Mouse (Mus musculus): ENCODE measurements at regions not wholly inside any gene's neighbourhood (a gene's known extent, or its start where the extent isn't known, plus 50 kb on each side); places are given as distances from the start of the nearest gene placed in this dataset.

DNA sequence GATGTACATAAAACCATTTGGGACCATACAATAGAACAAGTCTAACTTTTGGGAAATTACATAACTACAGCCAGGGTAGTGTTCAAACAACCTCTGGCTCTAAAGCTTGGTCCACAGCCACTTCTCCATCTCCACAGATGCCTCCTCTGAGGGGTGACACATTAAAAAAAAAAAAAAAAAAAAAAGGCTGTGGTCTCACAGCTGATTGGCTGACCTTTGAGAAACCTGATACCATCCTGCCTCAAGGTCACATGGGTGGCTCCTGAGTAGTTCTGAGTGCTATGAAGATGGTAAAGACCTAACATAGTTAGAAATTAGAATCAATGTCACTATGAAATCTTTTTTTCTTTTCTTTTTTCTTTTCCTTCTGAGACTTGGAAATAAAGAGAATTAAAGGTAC is 102.4 kb downstream of the Tmem182 start:
- no peaks in the 10 kb centered on the region for H3K27me3 ChIP-seq
- no peak overlapping the region for H3K4me2 ChIP-seq
- H3K4me3 ChIP-seq: no peak overlapping the region
- H3K9me3 ChIP-seq (replicated peaks): no peaks in the 10 kb centered on the region
- H3K9ac ChIP-seq: no peak overlapping the region
- H3K4me1 ChIP-seq: no peaks in the 10 kb centered on the region
- no peak for ATAC-seq
- no peaks in the 10 kb centered on the region for H3K36me3 ChIP-seq (ENCODE audit: poor library complexity, severe bottlenecking)
- H3K27ac ChIP-seq: no peak overlapping the region

DNA sequence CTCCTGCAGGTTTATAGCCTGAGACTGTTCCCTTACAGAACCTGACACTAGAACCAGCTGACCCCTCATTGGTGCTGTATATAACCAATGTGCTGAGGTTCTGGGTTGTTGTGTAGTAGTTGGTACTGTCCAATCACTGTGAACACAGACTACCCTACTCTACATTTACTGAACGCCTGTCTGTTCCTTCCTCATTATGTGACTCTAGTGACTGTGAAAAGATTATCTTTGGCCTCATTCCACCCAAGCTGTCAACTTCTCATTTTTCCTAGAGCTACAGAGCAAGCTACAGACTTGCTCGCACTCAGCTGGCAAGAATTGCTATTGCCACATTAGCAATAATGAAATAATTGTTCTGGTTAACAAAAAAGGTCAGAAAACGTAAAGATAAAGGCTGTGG is 108.2 kb downstream of the Tmem182 start:
- 61% methylated on average over 3 of the region's 3 CpGs for WGBS
- ATAC-seq: no peak
- Histone ChIP-seq H3K4me2 (no peak overlapping the region), H3K27me3 (no peaks in the 10 kb centered on the region), H3K4me3 (no peak overlapping the region), H3K4me1 (no peaks in the 10 kb centered on the region), H3K9ac (no peak overlapping the region), H3K36me3 (ENCODE audit: poor library complexity, severe bottlenecking) (no peaks in the 10 kb centered on the region), H3K9me3 (replicated peaks) (no peaks in the 10 kb centered on the region), H3K27ac (no peak overlapping the region)

DNA sequence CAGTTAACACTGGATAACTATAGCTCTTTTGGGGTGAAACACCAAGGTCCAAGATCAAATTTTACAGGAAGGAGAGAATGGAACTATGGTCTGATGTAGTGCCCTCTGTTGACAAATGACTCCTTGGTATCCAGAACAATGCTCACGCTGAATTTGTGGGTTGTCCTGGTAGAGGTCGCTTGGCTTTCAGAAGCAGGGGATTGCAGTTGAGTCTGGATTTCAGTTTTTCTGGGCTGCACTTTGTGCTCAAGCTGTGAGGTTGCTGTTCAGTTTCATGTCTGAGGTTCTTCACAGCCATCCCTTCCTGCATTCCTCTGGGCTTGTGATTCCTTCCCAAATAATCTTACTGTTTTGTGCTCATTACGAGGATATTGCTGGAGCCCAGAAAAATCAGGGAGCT is 118.9 kb downstream of the Tmem182 start:
- 67% methylated on average over 3 of the region's 3 CpGs for WGBS
- Histone ChIP-seq H3K4me3 (no peak overlapping the region), H3K9ac (no peak overlapping the region), H3K9me3 (replicated peaks) (no peaks in the 10 kb centered on the region), H3K27me3 (no peaks in the 10 kb centered on the region), H3K4me1 (peaks cover 8% of the 10 kb centered on the region; the same call in 1 of the 2 replicates), H3K4me2 (no peak overlapping the region), H3K36me3 (ENCODE audit: poor library complexity, severe bottlenecking) (no peaks in the 10 kb centered on the region), H3K27ac (no peak overlapping the region)
- ATAC-seq: no peak

DNA sequence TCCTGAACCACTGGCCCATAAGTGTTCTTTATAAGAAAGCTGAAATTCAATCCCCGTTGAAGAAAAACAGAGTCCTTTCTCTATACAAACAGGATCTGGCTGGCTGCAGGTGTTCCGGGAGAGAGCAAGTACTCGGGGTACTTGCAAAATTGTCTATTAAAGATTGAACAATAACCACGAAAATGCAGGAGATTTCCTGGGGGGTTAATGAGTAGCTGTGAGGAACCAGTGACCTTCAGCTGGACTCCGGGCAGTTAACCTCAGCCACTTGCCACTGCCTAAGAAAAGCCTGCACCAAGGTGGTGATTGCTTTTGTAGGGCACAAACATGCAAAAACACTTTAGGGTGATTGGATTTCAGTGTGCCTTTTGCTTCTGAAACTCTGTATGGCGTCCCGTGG is 119.4 kb downstream of the Tmem182 start:
- Histone ChIP-seq H3K4me2 (no peak overlapping the region), H3K9me3 (replicated peaks) (no peaks in the 10 kb centered on the region)
- 24% methylated on average over 7 of the region's 7 CpGs for WGBS

DNA sequence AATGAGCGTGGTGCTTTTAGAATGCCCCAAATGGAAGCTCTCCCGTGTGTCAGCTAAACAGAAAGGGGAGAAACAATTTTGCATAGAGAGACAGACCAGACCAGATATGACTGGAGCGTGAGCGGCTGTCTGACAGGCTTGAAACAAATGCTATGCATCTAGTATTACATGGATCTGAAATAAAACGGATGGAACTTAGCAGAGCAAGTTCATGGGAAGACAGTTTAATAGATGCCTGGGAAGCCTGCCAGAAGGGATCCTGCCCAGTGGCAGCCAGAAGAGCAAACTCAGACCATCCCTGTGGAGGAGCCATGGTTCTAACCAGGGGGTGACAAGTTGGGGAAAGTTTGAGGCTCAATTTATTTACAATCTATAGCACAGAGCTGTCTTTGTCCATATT is 126.0 kb downstream of the Tmem182 start:
- no peaks in the 10 kb centered on the region for H3K36me3 ChIP-seq (ENCODE audit: poor library complexity, severe bottlenecking)
- no peaks in the 10 kb centered on the region for H3K4me1 ChIP-seq
- no peaks in the 10 kb centered on the region for H3K27me3 ChIP-seq
- no peaks in the 10 kb centered on the region for H3K9me3 ChIP-seq (replicated peaks)
- no peak overlapping the region for H3K4me2 ChIP-seq
- WGBS: 84% methylated on average over 5 of the region's 5 CpGs
- no peak for ATAC-seq
- H3K27ac ChIP-seq: no peak overlapping the region
- no peak overlapping the region for H3K4me3 ChIP-seq
- H3K9ac ChIP-seq: no peak overlapping the region

More for the DNA sequence above, 119.4 kb downstream of the Tmem182 start:
- Histone ChIP-seq H3K27ac (no peak overlapping the region), H3K27me3 (no peaks in the 10 kb centered on the region), H3K4me3 (no peak overlapping the region), H3K4me1 (peaks cover 8% of the 10 kb centered on the region; the same call in 1 of the 2 replicates), H3K36me3 (ENCODE audit: poor library complexity, severe bottlenecking) (no peaks in the 10 kb centered on the region), H3K9ac (no peak overlapping the region)
- no peak for ATAC-seq

DNA sequence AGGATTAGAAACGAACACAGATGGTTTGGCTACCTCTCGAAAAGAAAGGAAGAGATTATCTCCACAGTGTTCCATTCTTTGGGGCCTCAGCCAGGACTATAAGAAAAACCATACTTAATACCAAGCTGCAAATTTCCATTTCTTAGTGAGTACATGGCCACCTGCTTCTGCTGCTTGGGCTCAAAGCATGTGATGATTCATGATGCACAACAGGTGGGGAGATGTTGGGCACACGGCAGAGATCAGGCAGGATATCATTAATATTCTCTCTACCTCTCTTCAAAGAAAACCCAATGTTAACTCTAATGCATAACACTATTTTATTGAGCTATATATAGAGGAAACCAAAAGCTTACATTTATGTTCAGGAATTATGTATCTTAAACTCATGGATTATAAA is 131.3 kb downstream of the Tmem182 start:
- no peak overlapping the region for H3K4me2 ChIP-seq
- H3K36me3 ChIP-seq (ENCODE audit: poor library complexity, severe bottlenecking): no peaks in the 10 kb centered on the region
- no peak overlapping the region for H3K9ac ChIP-seq
- no peak for ATAC-seq
- H3K27ac ChIP-seq: no peak overlapping the region
- WGBS: 72% methylated on average over 3 of the region's 3 CpGs
- H3K27me3 ChIP-seq: no peaks in the 10 kb centered on the region
- H3K4me3 ChIP-seq: no peak overlapping the region
- H3K9me3 ChIP-seq (replicated peaks): no peaks in the 10 kb centered on the region
- H3K4me1 ChIP-seq: no peaks in the 10 kb centered on the region

DNA sequence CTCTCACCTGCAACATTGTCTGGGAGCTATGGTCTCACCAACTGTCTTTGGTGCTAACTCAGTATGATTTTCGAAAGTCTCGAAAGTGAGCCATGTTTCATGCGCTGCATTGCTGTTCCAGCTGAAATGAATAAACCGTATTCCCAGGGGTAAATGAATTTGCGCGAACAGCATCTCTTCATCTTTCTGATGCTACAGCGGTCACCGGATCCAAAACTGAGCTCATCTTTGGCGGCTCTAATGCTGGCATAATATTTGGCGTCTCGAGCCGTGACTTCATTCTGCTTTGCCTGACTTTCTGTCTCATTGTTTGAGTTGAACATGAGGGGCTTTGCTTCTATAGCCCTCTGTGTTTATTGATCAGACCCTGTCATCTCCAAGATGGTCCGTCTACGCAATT is 137.3 kb downstream of the Tmem182 start:
- H3K27me3 ChIP-seq: no peaks in the 10 kb centered on the region
- no peaks in the 10 kb centered on the region for H3K9me3 ChIP-seq (replicated peaks)
- no peaks in the 10 kb centered on the region for H3K36me3 ChIP-seq (ENCODE audit: poor library complexity, severe bottlenecking)
- peaks cover 12% of the 10 kb centered on the region for H3K4me1 ChIP-seq
- H3K27ac ChIP-seq: 0 out of 2 replicates have a peak overlapping the region, but pooled peaks have one; percentile 46
- H3K4me3 ChIP-seq: no peak overlapping the region
- no peak overlapping the region for H3K9ac ChIP-seq
- H3K4me2 ChIP-seq: no peak overlapping the region
- ATAC-seq: no peak
- 82% methylated on average over 14 of the region's 14 CpGs for WGBS

DNA sequence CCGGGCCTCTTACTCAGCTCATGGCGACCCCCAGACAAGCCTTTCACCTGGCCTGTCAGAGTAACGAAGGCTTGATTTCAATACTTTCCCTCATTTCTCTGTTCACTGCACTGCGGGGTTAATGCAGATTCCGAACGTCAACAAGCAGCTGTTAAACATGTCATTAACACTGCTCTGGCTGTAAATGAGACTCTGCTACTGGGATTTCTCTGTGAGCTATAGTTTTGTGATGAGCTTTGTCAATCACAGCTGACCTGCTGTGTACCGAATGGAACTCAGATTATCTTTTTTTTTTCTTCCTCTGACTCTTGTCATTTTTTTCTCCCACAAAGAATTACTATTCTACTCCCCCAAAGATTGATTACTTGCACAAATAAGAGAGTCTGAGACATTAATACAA is 137.8 kb downstream of the Tmem182 start:
- no peak overlapping the region for H3K9ac ChIP-seq
- peaks cover 12% of the 10 kb centered on the region for H3K4me1 ChIP-seq
- no peaks in the 10 kb centered on the region for H3K27me3 ChIP-seq
- WGBS: 24% methylated on average over 7 of the region's 7 CpGs
- 0 out of 2 replicates have a peak overlapping the region, but pooled peaks have one; percentile 46 for H3K27ac ChIP-seq
- no peak for ATAC-seq
- H3K4me2 ChIP-seq: no peak overlapping the region
- H3K36me3 ChIP-seq (ENCODE audit: poor library complexity, severe bottlenecking): no peaks in the 10 kb centered on the region
- H3K9me3 ChIP-seq (replicated peaks): no peaks in the 10 kb centered on the region
- H3K4me3 ChIP-seq: no peak overlapping the region

DNA sequence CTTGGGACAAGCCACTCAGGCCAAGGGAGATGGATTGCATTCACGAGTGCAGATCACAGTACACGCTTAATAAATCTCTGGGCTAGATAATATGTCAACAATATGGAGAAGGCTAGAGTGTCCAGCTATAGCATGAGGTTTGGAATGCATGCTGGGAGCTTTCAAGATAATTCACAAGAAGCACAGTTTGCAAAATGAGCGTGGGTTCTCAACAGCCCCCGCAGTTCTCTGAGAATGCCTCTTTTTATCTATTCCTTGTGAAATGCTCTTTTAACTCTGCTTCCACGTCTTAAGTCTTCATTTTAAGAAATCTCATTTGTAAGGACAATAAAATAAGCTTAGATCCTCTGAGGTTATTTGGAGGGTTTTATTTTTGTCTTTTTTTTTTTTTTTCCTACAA is 145.2 kb downstream of the Tmem182 start:
- no peaks in the 10 kb centered on the region for H3K9me3 ChIP-seq (replicated peaks)
- H3K36me3 ChIP-seq (ENCODE audit: poor library complexity, severe bottlenecking): no peaks in the 10 kb centered on the region
- H3K4me2 ChIP-seq: no peak overlapping the region
- H3K4me1 ChIP-seq: 0 out of 2 replicates have a peak, but pooled peaks cover 5% of the 10 kb centered on the region
- 93% methylated on average over 5 of the region's 5 CpGs for WGBS
- no peak overlapping the region for H3K27ac ChIP-seq
- no peak for ATAC-seq
- no peak overlapping the region for H3K9ac ChIP-seq
- no peak overlapping the region for H3K4me3 ChIP-seq
- H3K27me3 ChIP-seq: no peaks in the 10 kb centered on the region

DNA sequence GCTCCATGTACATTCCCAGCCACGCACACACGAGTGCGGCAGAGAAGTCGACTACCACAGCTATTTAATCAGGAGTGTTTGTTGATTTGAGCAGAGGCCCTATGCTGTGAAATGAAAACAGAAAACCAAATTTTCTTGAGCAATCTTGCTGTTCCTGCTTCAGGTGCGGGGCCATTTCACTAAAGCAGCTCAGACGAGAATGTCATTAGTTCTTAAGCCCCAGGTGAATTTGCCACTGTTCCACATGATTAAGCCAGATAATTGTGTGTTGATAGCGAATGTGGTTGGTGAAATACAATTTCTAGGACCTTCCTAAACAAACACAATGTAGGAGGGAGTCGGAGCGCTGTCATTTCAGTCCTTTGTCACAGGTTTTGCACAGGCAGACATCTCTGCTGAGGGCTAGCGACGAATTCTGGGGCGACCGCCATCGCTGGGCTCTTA is 149.3 kb downstream of the Tmem182 start:
- WGBS: 76% methylated on average over 14 of the region's 14 CpGs
- no peak for ATAC-seq
- no peaks in the 10 kb centered on the region for H3K36me3 ChIP-seq (ENCODE audit: poor library complexity, severe bottlenecking)
- H3K4me3 ChIP-seq: no peak overlapping the region
- H3K9ac ChIP-seq: no peak overlapping the region
- 0 out of 2 replicates have a peak, but pooled peaks cover 5% of the 10 kb centered on the region for H3K4me1 ChIP-seq
- H3K4me2 ChIP-seq: no peak overlapping the region
- H3K27ac ChIP-seq: no peak overlapping the region
- H3K27me3 ChIP-seq: no peaks in the 10 kb centered on the region
- H3K9me3 ChIP-seq (replicated peaks): no peaks in the 10 kb centered on the region

DNA sequence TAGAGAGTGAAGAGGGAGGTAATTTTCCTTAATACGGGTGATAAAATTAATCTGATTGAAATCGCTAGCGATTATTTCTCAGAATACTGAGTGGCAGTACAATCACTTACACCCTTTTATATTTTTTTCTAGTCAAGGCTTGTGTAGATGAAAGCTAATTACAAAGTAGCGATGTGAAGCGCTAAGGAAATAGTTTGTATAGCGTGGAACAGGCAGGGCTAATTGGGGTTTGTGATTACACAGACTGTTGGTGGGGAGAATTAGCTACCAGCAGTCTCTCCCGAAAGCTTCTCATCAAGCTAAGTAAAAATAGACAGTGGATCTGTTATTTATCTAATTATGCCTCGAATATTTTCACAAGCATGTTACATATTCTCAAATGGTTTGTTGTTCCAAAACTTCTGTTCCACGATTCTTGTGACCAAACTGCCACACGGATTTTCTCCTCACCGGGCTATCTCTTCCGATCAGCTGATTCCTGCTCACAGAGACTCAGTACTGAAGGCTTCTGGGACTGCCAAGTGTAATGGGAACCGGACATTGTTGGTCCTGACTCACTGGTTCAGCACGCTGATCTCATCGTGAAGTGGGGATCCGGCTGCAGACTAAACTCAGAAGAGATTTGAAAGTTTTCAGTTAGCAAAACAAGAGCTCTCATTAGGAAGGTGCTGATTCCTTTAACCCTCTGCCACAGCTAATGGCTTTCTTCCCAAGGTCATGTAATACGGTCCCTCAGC is 162.5 kb downstream of the Tmem182 start:
- peak; percentile 69 for ATAC-seq
- Histone ChIP-seq H3K9me3 (replicated peaks) (no peaks in the 10 kb centered on the region), H3K36me3 (ENCODE audit: poor library complexity, severe bottlenecking) (no peaks in the 10 kb centered on the region), H3K4me2 (peak overlapping the region; percentile 40), H3K9ac (no peak overlapping the region), H3K27me3 (no peaks in the 10 kb centered on the region), H3K4me1 (peaks cover 18% of the 10 kb centered on the region), H3K4me3 (0 out of 2 replicates have a peak overlapping the region, but pooled peaks have one; percentile 12), H3K27ac (no peak overlapping the region)
- 31% methylated on average over 17 of the region's 17 CpGs for WGBS

DNA sequence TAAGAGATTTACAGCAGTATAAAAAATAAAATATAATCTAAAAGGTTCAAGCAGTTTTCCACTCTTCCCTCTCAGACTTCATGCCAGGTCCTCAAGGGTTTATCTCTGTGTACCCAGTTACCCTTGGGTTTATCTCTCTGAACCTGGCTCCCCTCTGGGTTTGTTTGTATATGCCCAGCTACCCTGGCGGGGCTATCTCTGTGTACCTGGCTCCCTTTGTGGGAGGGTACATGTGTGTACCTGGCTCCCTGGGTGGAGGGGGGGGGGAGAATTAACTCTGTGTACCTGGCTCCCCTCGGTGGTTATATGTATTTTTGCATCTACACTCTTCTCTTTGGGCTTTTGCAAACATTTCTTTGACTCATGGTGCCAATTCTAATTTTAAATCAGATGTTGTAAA is 178.4 kb downstream of the Tmem182 start:
- 73% methylated on average over 2 of the region's 2 CpGs for WGBS

DNA sequence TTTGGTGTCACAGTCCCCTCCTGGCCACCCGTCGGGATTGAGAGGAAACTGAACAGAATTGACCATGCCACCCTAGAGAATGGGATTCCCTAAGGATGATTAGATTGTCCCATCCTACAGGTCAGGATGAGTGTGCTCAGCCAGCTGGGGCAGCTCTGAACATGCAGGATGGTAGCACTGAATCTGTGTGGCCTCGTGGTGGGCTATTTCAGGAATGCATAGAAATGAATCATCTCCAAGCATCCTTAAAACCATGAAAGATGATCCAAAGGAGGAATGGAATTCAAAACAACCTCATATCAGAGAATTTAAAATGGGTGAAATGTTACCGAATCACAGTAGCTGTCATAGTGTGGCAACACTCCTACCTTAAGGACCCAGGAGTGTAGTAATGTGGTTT is 187.9 kb downstream of the Tmem182 start:
- no peak overlapping the region for H3K9ac ChIP-seq
- no peak overlapping the region for H3K27ac ChIP-seq
- 86% methylated on average over 4 of the region's 4 CpGs for WGBS
- H3K4me3 ChIP-seq: no peak overlapping the region
- H3K9me3 ChIP-seq (replicated peaks): no peaks in the 10 kb centered on the region
- no peaks in the 10 kb centered on the region for H3K36me3 ChIP-seq (ENCODE audit: poor library complexity, severe bottlenecking)
- no peak overlapping the region for H3K4me2 ChIP-seq
- no peak for ATAC-seq
- H3K27me3 ChIP-seq: no peaks in the 10 kb centered on the region
- H3K4me1 ChIP-seq: no peaks in the 10 kb centered on the region

More for the DNA sequence above, 178.4 kb downstream of the Tmem182 start:
- Histone ChIP-seq H3K4me1 (no peaks in the 10 kb centered on the region), H3K9ac (no peak overlapping the region), H3K4me2 (no peak overlapping the region), H3K36me3 (ENCODE audit: poor library complexity, severe bottlenecking) (no peaks in the 10 kb centered on the region), H3K27me3 (no peaks in the 10 kb centered on the region), H3K9me3 (replicated peaks) (no peaks in the 10 kb centered on the region), H3K4me3 (no peak overlapping the region), H3K27ac (no peak overlapping the region)
- no peak for ATAC-seq

All from forebrain, embryonic 13.5 days (tissue).